ENCODE assay signal across 9 mouse cellular contexts in the genomic region with DNA sequence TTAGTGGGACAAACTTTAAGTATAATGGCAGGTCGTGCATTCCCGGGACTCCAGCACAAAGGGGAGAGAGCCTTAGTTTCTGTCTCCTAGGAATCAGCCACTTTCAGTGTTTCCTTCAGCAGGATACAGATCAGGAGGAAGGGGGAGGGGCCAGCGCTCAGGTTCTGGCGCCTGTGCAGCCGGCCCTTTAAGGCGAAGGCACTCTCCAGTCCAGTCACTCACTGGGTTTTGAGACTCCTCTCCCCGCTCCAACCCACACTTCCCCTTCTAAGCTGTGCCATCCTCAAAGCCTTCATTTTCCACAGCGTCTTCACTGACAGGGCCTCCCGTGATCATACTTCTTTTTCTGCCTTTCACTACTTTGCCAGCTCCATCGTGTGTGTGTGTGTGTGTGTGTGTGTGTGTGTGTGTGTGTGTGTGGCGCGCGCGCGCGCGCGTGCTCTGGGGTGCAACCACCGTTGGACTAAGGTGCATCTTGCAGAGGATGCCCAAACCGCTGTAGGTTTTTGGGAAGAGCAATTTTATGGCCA. TPM values are rescaled to one million over a fixed set of nuclear protein-coding genes. Genes with fewer than 3 reads are reported as not detected.
DNase-seq lines count a peak whose midpoint lies in the region; ATAC-seq and TF ChIP-seq lines count a peak whose summit lies in the region.
"Had no signal": no experiment of that assay in that cellular context is flagged by ENCODE, and none has a peak within 500 bp of the region (broad histone marks: within the 10 kb centered on the region; RNA-seq: fewer than 3 reads in every experiment).

No protein-coding gene starts in this region.

- 2% methylated on average over 20 of the region's 20 CpGs for WGBS in heart, embryonic 10.5 days
- under 1% methylated on average over 20 of the region's 20 CpGs for WGBS in kidney, embryonic 14.5 days
- 1% methylated on average over 19 of the region's 20 CpGs for WGBS in lung, postnatal 0 days
- 4% methylated on average over 20 of the region's 20 CpGs for WGBS in small intestine, adult 2 months

- TF ChIP-seq EP300 in lung, postnatal 0 days (IDR thresholded peaks at IDR 0.05), result no peak

- no peaks in the 10 kb centered on the region for H3K36me3 ChIP-seq in heart, embryonic 10.5 days
- no peaks in the 10 kb centered on the region for H3K36me3 ChIP-seq in kidney, embryonic 14.5 days (ENCODE audit: control insufficient read depth, insufficient read depth, low read length)
- no peaks in the 10 kb centered on the region for H3K36me3 ChIP-seq in lung, postnatal 0 days (ENCODE audit: insufficient read depth, low read length)
- no peaks in the 10 kb centered on the region for H3K36me3 ChIP-seq in small intestine, adult 2 months (ENCODE audit: control insufficient read depth, insufficient read depth, low read length)

- peaks cover 48% of the 10 kb centered on the region for H3K27me3 ChIP-seq in heart, embryonic 10.5 days (ENCODE audit: insufficient read depth, poor library complexity, severe bottlenecking)
- peaks cover 4% of the 10 kb centered on the region; the same call in 1 of the 2 replicates for H3K27me3 ChIP-seq in kidney, embryonic 14.5 days (ENCODE audit: control insufficient read depth, insufficient read depth, low read length)
- H3K27me3 ChIP-seq in lung, postnatal 0 days (replicated peaks; ENCODE audit: insufficient read depth, low read length), result no peaks in the 10 kb centered on the region
- H3K27me3 ChIP-seq in small intestine, adult 2 months (ENCODE audit: control insufficient read depth, insufficient read depth, low read length), result no peaks in the 10 kb centered on the region

- H3K9me3 ChIP-seq in heart, embryonic 10.5 days, result no peaks in the 10 kb centered on the region
- H3K9me3 ChIP-seq in kidney, embryonic 14.5 days (ENCODE audit: control insufficient read depth, low read length), result no peaks in the 10 kb centered on the region
- no peaks in the 10 kb centered on the region for H3K9me3 ChIP-seq in lung, postnatal 0 days (ENCODE audit: low read length)

- TF ChIP-seq POLR2A in small intestine, adult 2 months (IDR thresholded peaks at IDR 0.05; ENCODE audit: low read depth, low read length), result no peak

- no peak for TF ChIP-seq CTCF in lung, postnatal 0 days (IDR thresholded peaks at IDR 0.05)
- TF ChIP-seq CTCF in small intestine, adult 2 months (IDR thresholded peaks at IDR 0.05; ENCODE audit: extremely low read depth, insufficient read length, insufficient replicate concordance, low read depth, low read length), result no peak

- peak; percentile 63 for DNase-seq in adrenal gland, postnatal 10 days
- DNase-seq in adrenal gland, postnatal 4 days (ENCODE audit: low spot score in 2 of 2), result no peak
- DNase-seq in brain, adult 2 months (ENCODE audit: low read depth, low spot score), result peak; percentile 20
- peak; percentile 76 for DNase-seq in heart, embryonic 10.5 days (ENCODE audit: low spot score)
- peak; percentile 62 for DNase-seq in lung, postnatal 0 days (ENCODE audit: low spot score)
- DNase-seq in spleen, postnatal 14 days (ENCODE audit: low spot score in 2 of 2), result no peak

- peak overlapping the region; percentile 56 for H3K4me2 ChIP-seq in kidney, embryonic 14.5 days (replicated peaks; ENCODE audit: low read depth, low read length)
- H3K4me2 ChIP-seq in lung, postnatal 0 days (replicated peaks; ENCODE audit: low read depth, low read length), result peak overlapping the region; percentile 44

- H3K4me1 ChIP-seq in heart, embryonic 10.5 days, result peaks cover 20% of the 10 kb centered on the region
- H3K4me1 ChIP-seq in kidney, embryonic 14.5 days (ENCODE audit: control insufficient read depth, insufficient read depth, low read length), result no peaks in the 10 kb centered on the region; the same call in 1 of the 2 replicates
- H3K4me1 ChIP-seq in lung, postnatal 0 days (ENCODE audit: insufficient read depth, low read depth, low read length), result no peaks in the 10 kb centered on the region
- H3K4me1 ChIP-seq in small intestine, adult 2 months (ENCODE audit: control insufficient read depth, insufficient read depth, insufficient read length, low read length), result no peaks in the 10 kb centered on the region

- 0 out of 2 replicates have a peak, but pooled peaks have one; percentile 68 for ATAC-seq in kidney, embryonic 14.5 days (ENCODE audit: low FRiP score, low TSS enrichment)
- peak; percentile 48; the same call in 1 of the 2 replicates for ATAC-seq in lung, postnatal 0 days

- peak overlapping the region; percentile 55 for H3K4me3 ChIP-seq in heart, embryonic 10.5 days
- H3K4me3 ChIP-seq in kidney, embryonic 14.5 days (ENCODE audit: low read length), result peak overlapping the region; percentile 28
- H3K4me3 ChIP-seq in lung, postnatal 0 days (ENCODE audit: low read depth, low read length), result peak overlapping the region; percentile 10; the same call in 1 of the 2 replicates
- H3K4me3 ChIP-seq in small intestine, adult 2 months (ENCODE audit: low read depth, low read length), result peak overlapping the region; percentile 26; the same call in 1 of the 2 replicates
- H3K4me3 ChIP-seq: erythroblast, embryonic 14.5 days had no signal

- peak overlapping the region; percentile 35 for H3K9ac ChIP-seq in kidney, embryonic 14.5 days (ENCODE audit: low read depth, low read length)
- no peak overlapping the region for H3K9ac ChIP-seq in lung, postnatal 0 days (replicated peaks; ENCODE audit: low read depth)

- peak overlapping the region; percentile 52 for H3K27ac ChIP-seq in heart, embryonic 10.5 days
- no peak overlapping the region for H3K27ac ChIP-seq in kidney, embryonic 14.5 days (ENCODE audit: low read depth, low read length)
- H3K27ac ChIP-seq in lung, postnatal 0 days (ENCODE audit: low read length), result no peak overlapping the region
- no peak overlapping the region for H3K27ac ChIP-seq in small intestine, adult 2 months (ENCODE audit: insufficient read depth, low read depth, low read length)

RNA-seq across cellular contexts. Expression of a gene that starts 32.9 kb away (rescaled TPM):
- 10 to 100 TPM; 18.7 to 19.8 TPM for total RNA-seq in adrenal gland, postnatal 10 days (2021)
- 10 to 100 TPM; 15.5 to 16.3 TPM for total RNA-seq in adrenal gland, postnatal 4 days (2021)
- polyA plus RNA-seq in heart, embryonic 10.5 days (2016; fragmentation: Nextera tagmentation; extraction: Ambion mirVana), result 30.3 and 35.6 TPM in 2 replicates
- 33.8 and 34.7 TPM in 2 replicates for polyA plus RNA-seq in kidney, embryonic 14.5 days (2014; fragmentation: Nextera tagmentation; extraction: Ambion mirVana)
- polyA plus RNA-seq in lung, postnatal 0 days (2015; fragmentation: Nextera tagmentation; extraction: Ambion mirVana), result 40.6 and 43.8 TPM in 2 replicates
- 5.0 and 9.0 TPM in 2 replicates for polyA plus RNA-seq in small intestine, adult 2 months (2012; rRNA removed)

Comparison
In these comparisons a context has a peak if more than half of its experiments do, and no peak if none do; other contexts are left out.
1. DNase-seq: peak in adrenal gland, postnatal 10 days (single experiment), brain, adult 2 months (single experiment), heart, embryonic 10.5 days (single experiment) and lung, postnatal 0 days (single experiment); none in adrenal gland, postnatal 4 days (0 of 2) and spleen, postnatal 14 days (0 of 2).
2. Peak in every context shown above with its lines, with median percentiles within 50 percentile points of each other: H3K4me3 ChIP-seq.